Mouse (Mus musculus) myocyte (in vitro differentiated cells): Measurements from ENCODE around the gene Ttf1. TPM values are rescaled to one million over a fixed set of nuclear protein-coding genes. Genes with fewer than 3 reads are reported as not detected.

Experiments used
- H3K27me3 ChIP-seq: one replicate; pipeline ENCODE4 v1.6.1; 2011; ENCODE audit not compliant: control insufficient read depth, insufficient read depth, insufficient read length
- H3K36me3 ChIP-seq: one replicate; pipeline ENCODE4 v1.6.1; 2011; ENCODE audit not compliant: control insufficient read depth, insufficient read depth
- H3K4me2 ChIP-seq: one replicate; pipeline ENCODE4 v1.6.1; 2011; ENCODE audit warnings: low read depth, control low read depth
- H3K4me3 ChIP-seq: one replicate; pipeline ENCODE4 v1.5.1; 2011; ENCODE audit warnings: mild to moderate bottlenecking, control low read depth, moderate library complexity
- H3K79me2 ChIP-seq: one replicate; pipeline ENCODE4 v1.6.1; 2011; ENCODE audit not compliant: control insufficient read depth, insufficient read depth
- H3ac ChIP-seq: one replicate; pipeline ENCODE4 v1.6.1; 2011; ENCODE audit not compliant: control insufficient read depth, insufficient read length
- CEBPB ChIP-seq: IDR thresholded peaks from 2 replicates; pipeline ENCODE4 v1.6.1; 2011; ENCODE audit warnings: mild to moderate bottlenecking, moderate library complexity; ENCODE audit not compliant: poor library complexity, insufficient read depth, severe bottlenecking
- E2F4 ChIP-seq: IDR thresholded peaks from one replicate; pipeline ENCODE4 v1.6.1; 2011; ENCODE audit warnings: mild to moderate bottlenecking, control low read depth, moderate library complexity; ENCODE audit not compliant: insufficient read depth
- MAX ChIP-seq: IDR thresholded peaks from one replicate; pipeline ENCODE4 v1.6.1; 2011; ENCODE audit warnings: low read depth, mild to moderate bottlenecking, control low read depth
- MYOD1 ChIP-seq, 3 experiments: IDR thresholded peaks; one replicate each; pipeline ENCODE4 v1.6.1; 2011; ENCODE audit warnings: control low read depth in 2 of 3, low read depth in 2 of 3, mild to moderate bottlenecking in 2 of 3, moderate library complexity in 1 of 3; ENCODE audit not compliant: insufficient read length in 2 of 3, control insufficient read depth in 1 of 3
- MYOG ChIP-seq, 3 experiments: IDR thresholded peaks; one replicate each; pipeline ENCODE4 v1.6.1; 2011; ENCODE audit warnings: control low read depth in 2 of 3, low read depth in 2 of 3, mild to moderate bottlenecking in 2 of 3; ENCODE audit not compliant: insufficient read length in 2 of 3, control insufficient read depth in 1 of 3, insufficient read depth in 1 of 3
- POLR2A ChIP-seq: IDR thresholded peaks from one replicate; pipeline ENCODE4 v1.6.1; 2011; ENCODE audit warnings: low read depth, mild to moderate bottlenecking, control low read depth, moderate library complexity; ENCODE audit not compliant: insufficient read length
- POLR2AphosphoS2 ChIP-seq: IDR thresholded peaks from one replicate; pipeline ENCODE4 v1.6.1; 2011; ENCODE audit warnings: low read depth, control low read depth; ENCODE audit not compliant: insufficient read length
- REST ChIP-seq: IDR thresholded peaks from one replicate; pipeline ENCODE4 v1.6.1; 2011; ENCODE audit warnings: mild to moderate bottlenecking, control low read depth, moderate library complexity; ENCODE audit not compliant: insufficient read depth, insufficient read length
- SRF ChIP-seq: IDR thresholded peaks from one replicate; pipeline ENCODE4 v1.6.1; 2011; ENCODE audit warnings: low read depth; ENCODE audit not compliant: control insufficient read depth, insufficient read length
- TCF12 ChIP-seq: IDR thresholded peaks from one replicate; pipeline ENCODE4 v1.6.1; 2011; ENCODE audit warnings: mild to moderate bottlenecking, control low read depth; ENCODE audit not compliant: poor library complexity, insufficient read depth, severe bottlenecking
- TCF3 ChIP-seq: IDR thresholded peaks from one replicate; pipeline ENCODE4 v1.6.1; 2011; ENCODE audit warnings: low read depth, control low read depth; ENCODE audit not compliant: insufficient read length
- USF1 ChIP-seq: IDR thresholded peaks from one replicate; pipeline ENCODE4 v1.6.1; 2011; ENCODE audit warnings: low read depth, mild to moderate bottlenecking, control low read depth, moderate library complexity
- polyA plus RNA-seq: library from polyadenylated mRNA; unstranded; fragments of >200 nt; fragmentation: generic; extraction: Trizol; gene quantifications from one replicate; pipeline ENCODE4 v1.2.1, GENCODE M21; 2012; ENCODE audit warnings: missing spikeins

Ttf1 gene
- polyA plus RNA-seq, 1 experiment, result 3.1 TPM

DNA sequence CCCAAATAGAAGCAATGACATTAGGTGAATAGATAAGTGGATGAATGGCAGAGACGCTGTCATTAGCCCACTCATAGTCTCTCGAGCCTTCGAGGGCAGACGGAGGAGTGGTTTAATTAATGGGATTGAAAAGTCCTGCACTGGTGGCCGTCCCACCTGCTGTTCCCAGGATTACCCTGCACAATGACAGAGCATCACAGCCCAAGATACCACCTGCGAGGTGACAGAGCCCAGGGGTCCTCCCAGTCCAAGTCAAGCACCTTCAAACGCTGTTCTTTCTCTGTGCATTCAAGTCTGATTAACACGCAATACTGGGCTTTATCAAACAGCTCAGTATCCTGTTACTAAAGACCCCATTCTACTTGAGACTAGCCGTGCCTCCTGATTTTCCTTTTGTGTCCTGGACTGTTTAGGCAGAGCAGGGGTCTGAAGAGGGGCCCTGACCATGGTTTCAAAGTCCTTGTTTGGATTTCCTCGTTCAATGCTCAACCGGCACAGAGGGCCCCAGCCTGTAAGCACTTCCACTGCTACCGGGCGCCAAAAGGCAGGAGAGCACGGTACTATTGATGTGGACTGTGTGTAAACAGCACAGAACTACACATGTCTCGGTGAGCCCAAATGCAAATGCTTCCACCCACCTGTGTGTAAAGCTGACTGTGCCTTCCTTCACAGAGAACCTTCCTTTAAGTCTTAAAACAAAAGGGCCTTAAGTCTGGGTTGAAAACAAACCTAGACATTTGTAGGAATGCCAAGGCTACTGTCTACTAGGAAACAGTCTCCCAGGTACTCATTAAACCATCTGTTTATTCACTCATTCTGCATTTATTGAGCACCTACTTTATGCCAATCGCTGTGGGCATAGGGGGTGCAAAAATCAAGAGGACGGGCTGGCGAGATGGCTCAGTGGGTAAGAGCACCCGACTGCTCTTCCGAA is 25.3 kb upstream of the Ttf1 start:
- no peak for TF ChIP-seq SRF
- TF ChIP-seq MYOD1 (IDR thresholded peaks at IDR 0.05; ENCODE audit: control insufficient read depth in 1 of 3, insufficient read length in 2 of 3, low read depth in 2 of 3), result no peak
- TF ChIP-seq TCF3, result no peak
- TF ChIP-seq MYOG (IDR thresholded peaks at IDR 0.05; ENCODE audit: control insufficient read depth in 1 of 3, insufficient read depth in 1 of 3, insufficient read length in 2 of 3, low read depth in 2 of 3), result no peak
- no peak for TF ChIP-seq POLR2AphosphoS2
- no peak for TF ChIP-seq USF1
- no peak for TF ChIP-seq MAX
- TF ChIP-seq E2F4, result no peak
- no peak for TF ChIP-seq POLR2A
- no peak for TF ChIP-seq CEBPB
- no peak for TF ChIP-seq TCF12
- no peak for TF ChIP-seq REST
- H3K27me3 ChIP-seq, result peaks cover 64% of the 10 kb centered on the region
- H3K4me3 ChIP-seq, result no peak overlapping the region
- H3ac ChIP-seq, result no peak overlapping the region
- H3K79me2 ChIP-seq, result no peaks in the 10 kb centered on the region
- no peak overlapping the region for H3K4me2 ChIP-seq
- no peaks in the 10 kb centered on the region for H3K36me3 ChIP-seq

GRCm38 (mm10) chr2:29035698-29036097 is 24.4 kb upstream of the Ttf1 start:
- Histone ChIP-seq H3K79me2 (no peaks in the 10 kb centered on the region), H3K27me3 (peaks cover 61% of the 10 kb centered on the region), H3K36me3 (no peaks in the 10 kb centered on the region), H3K4me2 (no peak overlapping the region), H3K4me3 (no peak overlapping the region), H3ac (no peak overlapping the region)
- TF ChIP-seq REST (no peak), MYOD1 (IDR thresholded peaks at IDR 0.05; ENCODE audit: control insufficient read depth in 1 of 3, insufficient read length in 2 of 3, low read depth in 2 of 3) (no peak), POLR2A (no peak), MAX (no peak), SRF (no peak), TCF12 (no peak), TCF3 (no peak), E2F4 (no peak), CEBPB (no peak), MYOG (IDR thresholded peaks at IDR 0.05; ENCODE audit: control insufficient read depth in 1 of 3, insufficient read depth in 1 of 3, insufficient read length in 2 of 3, low read depth in 2 of 3) (no peak), USF1 (no peak), POLR2AphosphoS2 (no peak)

DNA sequence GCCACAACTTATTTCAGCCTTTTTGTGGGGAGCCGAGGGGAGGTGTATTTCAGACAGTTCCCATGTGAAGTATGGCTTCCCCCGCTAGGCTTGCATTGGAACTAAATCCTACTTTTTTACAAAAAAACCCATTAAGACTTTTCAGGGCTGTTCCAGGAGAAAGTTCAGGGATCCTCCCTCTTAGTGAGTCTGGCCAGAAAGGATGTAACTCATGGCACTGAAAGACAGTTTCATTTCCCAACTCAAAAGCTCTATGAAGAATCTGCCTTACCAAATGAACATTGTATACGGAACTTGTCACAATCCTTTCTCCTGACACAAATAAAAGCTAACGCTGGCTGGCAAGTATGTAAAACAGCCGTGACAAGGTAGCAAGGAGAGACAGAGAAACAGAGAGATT is 20.3 kb upstream of the Ttf1 start:
- TF ChIP-seq USF1 (no peak), E2F4 (no peak), TCF12 (no peak), MYOD1 (IDR thresholded peaks at IDR 0.05; ENCODE audit: control insufficient read depth in 1 of 3, insufficient read length in 2 of 3, low read depth in 2 of 3) (no peak)
- Histone ChIP-seq H3K4me3 (no peak overlapping the region), H3K4me2 (no peak overlapping the region), H3ac (no peak overlapping the region), H3K36me3 (no peaks in the 10 kb centered on the region), H3K27me3 (peaks cover 78% of the 10 kb centered on the region), H3K79me2 (no peaks in the 10 kb centered on the region)

GRCm38 (mm10) chr2:29040594-29041476 is 19.2 kb upstream of the Ttf1 start:
- H3K4me3 ChIP-seq, result no peak overlapping the region
- no peaks in the 10 kb centered on the region for H3K79me2 ChIP-seq
- no peak overlapping the region for H3ac ChIP-seq
- H3K4me2 ChIP-seq, result no peak overlapping the region
- no peaks in the 10 kb centered on the region for H3K36me3 ChIP-seq
- TF ChIP-seq E2F4 (no peak), MYOD1 (IDR thresholded peaks at IDR 0.05; ENCODE audit: control insufficient read depth in 1 of 3, insufficient read length in 2 of 3, low read depth in 2 of 3) (no peak), MYOG (IDR thresholded peaks at IDR 0.05; ENCODE audit: control insufficient read depth in 1 of 3, insufficient read depth in 1 of 3, insufficient read length in 2 of 3, low read depth in 2 of 3) (no peak), POLR2A (no peak), REST (no peak)
- peaks cover 78% of the 10 kb centered on the region for H3K27me3 ChIP-seq

GRCm38 (mm10) chr2:29041477-29041768 is 18.6 kb upstream of the Ttf1 start:
- TF ChIP-seq REST, result no peak
- TF ChIP-seq TCF3, result no peak
- no peak for TF ChIP-seq MYOG (IDR thresholded peaks at IDR 0.05; ENCODE audit: control insufficient read depth in 1 of 3, insufficient read depth in 1 of 3, insufficient read length in 2 of 3, low read depth in 2 of 3)
- Histone ChIP-seq H3ac (no peak overlapping the region), H3K36me3 (no peaks in the 10 kb centered on the region), H3K4me2 (no peak overlapping the region), H3K79me2 (no peaks in the 10 kb centered on the region), H3K27me3 (peaks cover 80% of the 10 kb centered on the region), H3K4me3 (no peak overlapping the region)
